Mouse (Mus musculus): Measurements from ENCODE around the gene Glrx2.

DNA sequence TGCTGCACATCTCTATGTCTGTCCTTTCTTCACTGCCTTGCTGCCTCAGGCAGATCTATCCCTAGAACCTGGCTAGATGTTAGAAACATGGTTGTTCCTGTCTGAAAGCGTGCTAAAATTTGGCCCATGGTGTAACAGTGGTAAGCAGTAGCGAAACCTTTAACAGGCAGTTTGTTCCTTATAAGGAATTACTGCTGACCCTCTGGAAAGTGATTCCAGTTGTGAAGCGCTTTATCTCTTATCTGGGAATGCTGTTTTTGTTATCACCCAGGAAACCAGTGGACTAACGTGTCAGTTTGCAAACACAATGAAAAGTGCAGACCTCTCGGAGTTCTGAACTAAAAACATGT lies 5.5 kb upstream of the Glrx2 start:
- TF ChIP-seq CTCF (IDR thresholded peaks at IDR 0.05; ENCODE audit: low read depth) (no peak), EP300 (IDR thresholded peaks at IDR 0.05; ENCODE audit: low read depth) (no peak)

Measured in liver, postnatal 0 days (tissue).